Mouse (Mus musculus) liver, adult 2 months (tissue): ENCODE measurements around the gene Olfr520.

ENCODE experiments used
- CTCF ChIP-seq: fragments of 200-500 bp; IDR thresholded peaks from 2 replicates; pipeline ENCODE4 v1.5.1; 2011; ENCODE audit warnings: low read depth, low read length, control low read depth
- POLR2A ChIP-seq: fragments of 200-500 bp; IDR thresholded peaks from 2 replicates; pipeline ENCODE4 v1.6.1; 2011; ENCODE audit warnings: low read length, control low read depth; ENCODE audit not compliant: insufficient read depth; ENCODE audit errors: extremely low read depth

- TF ChIP-seq CTCF (no peak), POLR2A (no peak)
These were observed 13.5 kb upstream of the Olfr520 start for GRCm38 (mm10) chr7:99716536-99716935.
